Mouse (Mus musculus): Measurements from ENCODE around the gene H2-DMa. TPM values are rescaled to one million over a fixed set of nuclear protein-coding genes. Genes with fewer than 3 reads are reported as not detected.
"Not testable (repeated sequence)": the region's sequence is repeated elsewhere in the genome, so short reads cannot be mapped to it uniquely, and the experiment has no call there.

H2-DMa gene
- polyA plus RNA-seq, 1 experiment = 10.5 TPM

- H3K4me3 ChIP-seq (ENCODE audit: insufficient read depth, low read depth, low read length) = peak within 1 kb of the TSS; percentile 11; the same call in 1 of the 2 replicates
- H3K27ac ChIP-seq (replicated peaks; ENCODE audit: low read depth, low read length) = peak within 1 kb of the TSS; percentile 66
- no peaks in the 10 kb centered on the region for H3K4me1 ChIP-seq (ENCODE audit: control insufficient read depth, insufficient read depth, insufficient read length, low read length)
These were observed 23.7 kb downstream of the H2-DMa start, which contains the start of gene H2-DMb2 for GRCm38 (mm10) chr17:34143033-34143432. Gene H2-DMb2, plus strand, starts transcription at chr17:34143307.

DNA sequence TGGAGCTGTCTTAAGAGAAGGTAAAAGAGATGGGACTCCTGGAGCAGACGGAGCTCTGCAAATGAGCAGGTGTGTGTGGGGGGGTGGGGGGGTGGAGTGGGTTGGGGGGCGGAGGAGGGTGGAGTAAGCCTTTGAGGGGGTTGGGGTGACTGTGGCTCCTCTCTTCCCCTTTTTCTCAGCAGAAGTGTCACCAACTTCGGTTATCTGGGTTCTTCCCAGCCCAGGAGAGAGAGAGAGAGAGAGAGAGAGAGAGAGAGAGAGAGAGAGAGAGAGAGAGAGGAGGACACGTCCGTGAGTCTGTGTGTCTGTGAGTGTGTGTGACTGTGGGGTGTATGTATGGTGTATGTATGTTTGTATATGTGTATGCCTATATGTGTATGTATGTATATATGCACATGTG is 24.1 kb downstream of the H2-DMa start:
- H3K4me3 ChIP-seq (ENCODE audit: insufficient read depth, low read depth, low read length) = peak overlapping the region; percentile 11; the same call in 1 of the 2 replicates
- H3K4me1 ChIP-seq (ENCODE audit: control insufficient read depth, insufficient read depth, insufficient read length, low read length) = no peaks in the 10 kb centered on the region
- H3K27ac ChIP-seq (replicated peaks; ENCODE audit: low read depth, low read length) = no peak overlapping the region

- H3K4me3 ChIP-seq (ENCODE audit: insufficient read depth, low read depth, low read length); H3K27ac ChIP-seq (replicated peaks; ENCODE audit: low read depth, low read length); H3K4me1 ChIP-seq (ENCODE audit: control insufficient read depth, insufficient read depth, insufficient read length, low read length): not testable (repeated sequence)
These were observed 24.9 kb downstream of the H2-DMa start for GRCm38 (mm10) chr17:34144221-34144620.

GRCm38 (mm10) chr17:34144960-34145371 is 25.6 kb downstream of the H2-DMa start:
- Histone ChIP-seq H3K4me1 (ENCODE audit: control insufficient read depth, insufficient read depth, insufficient read length, low read length) (no peaks in the 10 kb centered on the region), H3K27ac (replicated peaks; ENCODE audit: low read depth, low read length) (no peak overlapping the region), H3K4me3 (ENCODE audit: insufficient read depth, low read depth, low read length) (no peak overlapping the region)

GRCm38 (mm10) chr17:34152923-34153322 is 33.6 kb downstream of the H2-DMa start, which contains the start of gene H2-DMb1:
Gene H2-DMb1, plus strand, starts transcription at chr17:34153072.
- Histone ChIP-seq H3K4me1 (ENCODE audit: control insufficient read depth, insufficient read depth, insufficient read length, low read length) (no peaks in the 10 kb centered on the region), H3K4me3 (ENCODE audit: insufficient read depth, low read depth, low read length) (peak within 1 kb of the TSS; percentile 43), H3K27ac (replicated peaks; ENCODE audit: low read depth, low read length) (peak within 1 kb of the TSS; percentile 29; the same call in 1 of the 2 replicates)

DNA sequence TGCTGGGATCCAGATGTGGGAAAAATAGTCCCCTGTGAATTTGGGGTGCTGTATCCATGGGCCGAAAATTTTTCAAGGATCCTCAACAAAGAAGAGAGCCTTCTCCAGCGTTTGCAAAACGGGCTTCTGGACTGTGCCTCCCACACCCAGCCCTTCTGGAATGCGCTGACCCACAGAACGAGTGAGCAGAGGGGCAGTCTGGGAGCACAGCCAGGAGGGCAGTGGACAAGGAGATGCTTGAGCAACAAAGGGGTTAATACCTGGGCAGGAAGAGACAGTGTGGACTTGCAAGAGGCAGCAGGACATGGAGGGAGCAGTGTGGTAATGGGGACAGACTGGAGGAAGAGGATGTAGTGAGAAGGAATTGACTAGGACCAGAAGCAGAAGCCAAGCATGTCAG is 36.2 kb downstream of the H2-DMa start:
- Histone ChIP-seq H3K4me3 (ENCODE audit: insufficient read depth, low read depth, low read length) (no peak overlapping the region), H3K27ac (replicated peaks; ENCODE audit: low read depth, low read length) (no peak overlapping the region), H3K4me1 (ENCODE audit: control insufficient read depth, insufficient read depth, insufficient read length, low read length) (no peaks in the 10 kb centered on the region)

DNA sequence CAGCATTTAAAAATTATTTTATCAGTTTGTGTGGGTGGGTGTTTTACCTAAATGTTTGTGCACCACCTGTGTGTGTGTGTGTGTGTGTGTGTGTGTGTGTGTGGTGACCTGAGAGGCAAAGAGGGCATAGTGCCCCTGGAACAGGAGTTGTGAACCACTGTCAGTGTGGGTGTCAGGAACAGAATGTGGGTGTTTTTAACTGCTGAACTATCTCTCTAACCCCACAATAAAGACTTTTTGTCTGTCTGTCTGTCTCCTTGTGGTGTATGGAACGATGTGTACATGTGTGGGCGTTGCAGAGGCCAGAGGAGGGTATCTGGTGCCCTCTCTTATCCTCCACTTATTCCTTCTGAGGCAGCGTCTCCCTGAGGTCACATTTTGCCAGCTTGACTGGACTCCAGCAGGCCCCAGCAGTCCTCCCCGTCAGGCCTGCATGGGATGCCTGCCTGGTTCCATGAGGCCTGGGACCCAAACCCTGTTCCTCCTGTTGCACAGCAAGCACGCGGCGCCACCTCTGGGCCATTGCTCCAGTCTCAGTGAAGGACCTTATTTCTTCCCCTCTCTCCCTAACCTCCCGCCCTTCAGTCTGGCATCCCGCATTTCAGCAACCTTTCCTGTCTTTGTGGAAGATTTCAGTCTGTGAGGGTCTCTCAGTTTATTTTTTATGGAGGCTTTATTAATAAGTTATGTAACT is 45.0 kb downstream of the H2-DMa start:
- H3K27ac ChIP-seq (replicated peaks; ENCODE audit: low read depth, low read length) = no peak overlapping the region
- no peak overlapping the region for H3K4me3 ChIP-seq (ENCODE audit: insufficient read depth, low read depth, low read length)
- H3K4me1 ChIP-seq (ENCODE audit: control insufficient read depth, insufficient read depth, insufficient read length, low read length) = no peaks in the 10 kb centered on the region

DNA sequence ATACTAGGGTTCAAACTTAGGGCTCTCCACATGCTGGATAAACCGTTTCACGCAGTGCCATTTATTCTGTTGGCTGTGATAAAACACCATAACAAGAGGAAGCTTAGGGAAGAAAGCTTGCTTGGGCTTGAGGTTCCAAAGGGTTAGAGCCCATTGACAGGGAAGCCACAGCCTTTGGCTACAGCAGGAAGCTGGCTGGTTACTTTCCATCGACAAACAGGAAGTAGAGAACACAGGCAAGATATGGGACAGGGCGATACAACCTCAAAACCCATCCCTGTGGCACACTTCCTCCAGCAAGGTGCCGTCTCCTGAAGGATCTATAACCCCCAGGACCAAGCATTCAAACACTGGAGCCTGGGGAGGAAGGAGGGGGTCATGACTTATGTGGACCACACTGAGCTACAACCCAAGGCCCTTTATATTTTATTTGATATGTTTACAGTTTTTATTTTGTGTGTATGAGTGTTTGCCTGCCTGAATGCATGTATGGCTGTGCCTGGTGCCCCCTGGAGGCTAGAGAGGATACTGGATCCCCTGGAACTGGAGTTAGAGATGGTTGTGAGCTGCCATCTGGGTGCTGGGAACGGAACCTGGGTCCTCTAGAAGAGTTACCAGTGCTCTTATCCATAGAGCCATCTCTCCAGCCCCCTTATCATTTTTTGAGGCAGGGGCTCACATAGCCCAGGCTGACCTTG is 45.8 kb downstream of the H2-DMa start:
- Histone ChIP-seq H3K4me3 (ENCODE audit: insufficient read depth, low read depth, low read length) (no peak overlapping the region), H3K4me1 (ENCODE audit: control insufficient read depth, insufficient read depth, insufficient read length, low read length) (no peaks in the 10 kb centered on the region), H3K27ac (replicated peaks; ENCODE audit: low read depth, low read length) (no peak overlapping the region)

DNA sequence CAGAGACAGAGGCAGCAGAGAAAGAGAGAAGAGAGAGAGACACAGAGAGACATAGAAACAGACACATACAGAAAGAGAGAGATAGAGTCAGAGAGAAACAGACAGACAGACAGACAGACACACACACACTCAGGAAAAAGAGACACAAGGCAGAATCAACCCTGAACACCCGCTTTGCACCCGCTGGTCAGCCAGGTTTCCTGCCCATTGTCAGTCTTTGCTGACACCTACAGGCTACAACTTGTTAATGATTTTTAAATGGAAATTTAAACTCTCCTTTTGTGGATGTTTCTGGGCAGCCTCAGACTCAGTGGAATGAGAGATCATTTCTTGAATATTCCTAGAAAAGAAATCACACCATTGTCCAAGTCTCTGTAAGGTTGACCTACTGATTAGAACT is 49.9 kb downstream of the H2-DMa start:
- H3K4me3 ChIP-seq (ENCODE audit: insufficient read depth, low read depth, low read length) = no peak overlapping the region
- H3K4me1 ChIP-seq (ENCODE audit: control insufficient read depth, insufficient read depth, insufficient read length, low read length) = no peaks in the 10 kb centered on the region
- no peak overlapping the region for H3K27ac ChIP-seq (replicated peaks; ENCODE audit: low read depth, low read length)

DNA sequence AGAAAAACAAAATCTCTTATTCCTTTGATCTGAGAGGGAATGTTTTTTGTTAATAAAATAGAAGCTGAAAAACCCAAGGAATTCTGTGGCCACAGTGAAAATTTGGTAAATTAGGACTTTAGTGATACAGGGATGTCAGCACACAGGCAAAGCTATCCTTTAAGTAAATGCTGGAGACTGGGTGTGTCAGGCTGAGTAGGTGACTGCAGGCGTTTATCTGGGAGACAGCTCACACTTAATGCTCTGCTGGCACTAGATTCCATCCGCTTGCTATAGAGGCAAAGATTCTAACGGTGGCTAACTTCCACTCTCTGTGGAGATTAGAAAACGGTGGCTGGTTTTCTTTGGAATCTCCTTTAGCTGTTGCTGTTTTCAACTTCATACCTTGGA is 51.1 kb downstream of the H2-DMa start:
- Histone ChIP-seq H3K4me3 (ENCODE audit: insufficient read depth, low read depth, low read length) (no peak overlapping the region), H3K4me1 (ENCODE audit: control insufficient read depth, insufficient read depth, insufficient read length, low read length) (no peaks in the 10 kb centered on the region), H3K27ac (replicated peaks; ENCODE audit: low read depth, low read length) (no peak overlapping the region)

GRCm38 (mm10) chr17:34170877-34171498 is 51.6 kb downstream of the H2-DMa start:
- H3K4me3 ChIP-seq (ENCODE audit: insufficient read depth, low read depth, low read length) = peak overlapping the region; percentile 39
- H3K27ac ChIP-seq (replicated peaks; ENCODE audit: low read depth, low read length) = peak overlapping the region; percentile 20; the same call in 1 of the 2 replicates
- no peaks in the 10 kb centered on the region for H3K4me1 ChIP-seq (ENCODE audit: control insufficient read depth, insufficient read depth, insufficient read length, low read length)

GRCm38 (mm10) chr17:34172528-34172927 is 53.2 kb downstream of the H2-DMa start:
- Histone ChIP-seq H3K4me1 (ENCODE audit: control insufficient read depth, insufficient read depth, insufficient read length, low read length) (no peaks in the 10 kb centered on the region), H3K27ac (replicated peaks; ENCODE audit: low read depth, low read length) (no peak overlapping the region), H3K4me3 (ENCODE audit: insufficient read depth, low read depth, low read length) (no peak overlapping the region)

GRCm38 (mm10) chr17:34174075-34174474 is 54.7 kb downstream of the H2-DMa start:
- H3K4me1 ChIP-seq (ENCODE audit: control insufficient read depth, insufficient read depth, insufficient read length, low read length) = no peaks in the 10 kb centered on the region
- no peak overlapping the region for H3K4me3 ChIP-seq (ENCODE audit: insufficient read depth, low read depth, low read length)
- no peak overlapping the region for H3K27ac ChIP-seq (replicated peaks; ENCODE audit: low read depth, low read length)

GRCm38 (mm10) chr17:34177179-34177578 is 57.8 kb downstream of the H2-DMa start:
- H3K4me3 ChIP-seq (ENCODE audit: insufficient read depth, low read depth, low read length) = no peak overlapping the region
- H3K27ac ChIP-seq (replicated peaks; ENCODE audit: low read depth, low read length) = no peak overlapping the region
- H3K4me1 ChIP-seq (ENCODE audit: control insufficient read depth, insufficient read depth, insufficient read length, low read length) = no peaks in the 10 kb centered on the region

GRCm38 (mm10) chr17:34179019-34179418 is 59.7 kb downstream of the H2-DMa start:
- Histone ChIP-seq H3K4me1 (ENCODE audit: control insufficient read depth, insufficient read depth, insufficient read length, low read length) (no peaks in the 10 kb centered on the region), H3K27ac (replicated peaks; ENCODE audit: low read depth, low read length) (no peak overlapping the region), H3K4me3 (ENCODE audit: insufficient read depth, low read depth, low read length) (no peak overlapping the region)
